Mouse (Mus musculus) CD4-positive, CD25-positive, alpha-beta regulatory T cell, adult 9 weeks (primary cell): ENCODE data around the gene Ccdc12. TPM values are rescaled to one million over a fixed set of nuclear protein-coding genes. Genes with fewer than 3 reads are reported as not detected.

Experiments used
- polyA plus RNA-seq: library from polyadenylated mRNA; unstranded; fragments of 100-300 nt; shearing (Covaris generic); gene quantifications from one replicate; pipeline ENCODE4 v1.2.1, GENCODE M21; 2017

The Ccdc12 gene
- polyA plus RNA-seq = 322 TPM

GRCm38 (mm10) chr9:110656249-110657221 is at the start of gene Ccdc12:
Ccdc12 (plus strand) TSS chr9:110656503.

GRCm38 (mm10) chr9:110624361-110625166 is 31.7 kb upstream of the Ccdc12 start, which contains the start of gene Nradd:
Nradd (minus strand) TSS chr9:110624452.

GRCm38 (mm10) chr9:110653655-110654461 is 2.4 kb upstream of the Ccdc12 start, which contains the start of gene Nbeal2:
Nbeal2 (minus strand) TSS chr9:110654161.

GRCm38 (mm10) chr9:110741711-110742294 is 85.5 kb downstream of the Ccdc12 start, which contains the start of gene Myl3:
Myl3 (plus strand) TSS chr9:110741861.

GRCm38 (mm10) chr9:110746961-110747360 is 90.7 kb downstream of the Ccdc12 start, which contains the start of gene Pth1r:
Pth1r (minus strand) TSS chr9:110747145.

Other genes starting within 250 kb of the Ccdc12 start
- gene Ptpn23, start 248.3 kb upstream of the Ccdc12 start, polyA plus RNA-seq = 3.3 TPM
- not detected for gene Ngp, start 236.8 kb upstream of the Ccdc12 start, polyA plus RNA-seq
- 12.2 TPM for gene Klhl18, start 179.8 kb upstream of the Ccdc12 start, polyA plus RNA-seq
- 0.57 TPM for gene Kif9, start 179.5 kb upstream of the Ccdc12 start, polyA plus RNA-seq
- 25.9 TPM for gene Setd2, start 123.9 kb upstream of the Ccdc12 start, polyA plus RNA-seq
- gene Nradd, start 32.1 kb upstream of the Ccdc12 start, polyA plus RNA-seq = 2.4 TPM
- gene Nbeal2, start 2.3 kb upstream of the Ccdc12 start, polyA plus RNA-seq = 32.7 TPM
- gene Myl3, start 85.4 kb downstream of the Ccdc12 start, polyA plus RNA-seq = not detected
- 0.12 TPM for gene Pth1r, start 90.6 kb downstream of the Ccdc12 start, polyA plus RNA-seq
- not detected for gene Prss42, start 141.7 kb downstream of the Ccdc12 start, polyA plus RNA-seq
- gene Prss44, start 157.5 kb downstream of the Ccdc12 start, polyA plus RNA-seq = not detected
- not detected for gene Prss43, start 170.2 kb downstream of the Ccdc12 start, polyA plus RNA-seq
- gene Prss45, start 178.1 kb downstream of the Ccdc12 start, polyA plus RNA-seq = not detected
- not detected for gene Prss46, start 188.0 kb downstream of the Ccdc12 start, polyA plus RNA-seq
- gene Prss50, start 201.5 kb downstream of the Ccdc12 start, polyA plus RNA-seq = 0.31 TPM
- gene Als2cl, start 223.4 kb downstream of the Ccdc12 start, polyA plus RNA-seq = 56.1 TPM
- 5.1 TPM for gene Tmie, start 223.6 kb downstream of the Ccdc12 start, polyA plus RNA-seq